28 mouse cellular contexts compared by ENCODE assay signal in genomic region chr16:4425658-4426234, GRCm38 (mm10). TPM values are rescaled to one million over a fixed set of nuclear protein-coding genes. Genes with fewer than 3 reads are reported as not detected.
DNase-seq lines count a peak whose midpoint lies in the region; ATAC-seq and TF ChIP-seq lines count a peak whose summit lies in the region.
"Had no signal": no experiment of that assay in that cellular context is flagged by ENCODE, and none has a peak within 500 bp of the region (broad histone marks: within the 10 kb centered on the region; RNA-seq: fewer than 3 reads in every experiment).

No protein-coding gene starts in this region.

- no peaks in the 10 kb centered on the region for H3K27me3 ChIP-seq in intestine, embryonic 16.5 days (replicated peaks; ENCODE audit: control insufficient read depth, insufficient read depth, low read length)
- peaks cover 14% of the 10 kb centered on the region; the same call in 1 of the 2 replicates for H3K27me3 ChIP-seq in liver, embryonic 12.5 days (replicated peaks)
- H3K27me3 ChIP-seq: embryonic facial prominence, embryonic 12.5 days; limb, embryonic 15.5 days had no signal

- TF ChIP-seq POLR2A in bone marrow macrophage, adult 2 months (IDR thresholded peaks at IDR 0.05; ENCODE audit: borderline replicate concordance, low read depth, low read length) = no peak

- H3K36me3 ChIP-seq in intestine, embryonic 16.5 days (ENCODE audit: control insufficient read depth, insufficient read depth, low read length) = no peaks in the 10 kb centered on the region
- H3K36me3 ChIP-seq in liver, embryonic 12.5 days = no peaks in the 10 kb centered on the region
- H3K36me3 ChIP-seq: embryonic facial prominence, embryonic 12.5 days; heart, embryonic 12.5 days; hindbrain, embryonic 10.5 days; limb, embryonic 10.5 days; limb, embryonic 15.5 days had no signal

- no peak overlapping the region for H3K9ac ChIP-seq in intestine, embryonic 16.5 days (ENCODE audit: low read depth, low read length)
- H3K9ac ChIP-seq in liver, embryonic 12.5 days = no peak overlapping the region
- H3K9ac ChIP-seq: embryonic facial prominence, embryonic 12.5 days; heart, embryonic 12.5 days; limb, embryonic 15.5 days; liver, embryonic 14.5 days had no signal

- peaks cover 28% of the 10 kb centered on the region for H3K4me1 ChIP-seq in bone marrow macrophage, adult 2 months (ENCODE audit: control insufficient read depth, insufficient read depth, low read length)
- H3K4me1 ChIP-seq in intestine, embryonic 16.5 days (ENCODE audit: control insufficient read depth, insufficient read depth, low read length) = peaks cover 5% of the 10 kb centered on the region
- H3K4me1 ChIP-seq in liver, embryonic 12.5 days = peaks cover 4% of the 10 kb centered on the region
- H3K4me1 ChIP-seq: limb, embryonic 15.5 days had no signal

- peak overlapping the region; percentile 27; the same call in 1 of the 2 replicates for H3K27ac ChIP-seq in bone marrow macrophage, adult 2 months (ENCODE audit: insufficient read depth, low read depth, low read length)
- H3K27ac ChIP-seq in intestine, embryonic 16.5 days (ENCODE audit: low read length) = no peak overlapping the region
- no peak overlapping the region for H3K27ac ChIP-seq in liver, embryonic 12.5 days
- H3K27ac ChIP-seq: embryonic facial prominence, embryonic 12.5 days; hindbrain, embryonic 10.5 days; limb, embryonic 10.5 days; limb, embryonic 15.5 days; liver, embryonic 14.5 days had no signal

- WGBS in intestine, embryonic 16.5 days = 36% methylated on average over 4 of the region's 4 CpGs
- 24% methylated on average over 4 of the region's 4 CpGs for WGBS in liver, embryonic 12.5 days (ENCODE audit: insufficient replicate concordance)

- ATAC-seq in intestine, embryonic 16.5 days = peak; percentile 67; the same call in 1 of the 2 replicates
- ATAC-seq in liver, embryonic 12.5 days = no peak
- ATAC-seq: CD4-positive, CD25-positive, alpha-beta regulatory T cell, adult 4 months; forebrain, embryonic 14.5 days; hindbrain, embryonic 16.5 days; midbrain, embryonic 16.5 days had no signal

- DNase-seq in kidney, adult 9 months = peak; percentile 74
- no peak for DNase-seq in kidney, postnatal 14 days
- DNase-seq in cerebellum, postnatal 14 days = no peak
- DNase-seq in right cerebral cortex, postnatal 25 days = no peak
- DNase-seq: adrenal gland, adult 8-10 months; cerebellum, adult 8-10 months; cerebellum, postnatal 36 days; embryo, embryonic 11 days; gastrocnemius, postnatal 25 days; heart, adult 18-20 months; layer of hippocampus, adult 9-11 months; lung, adult 2 months; lung, postnatal 14 days; spleen, adult 18-20 months had no signal

- no peak overlapping the region for H3K4me2 ChIP-seq in intestine, embryonic 16.5 days (ENCODE audit: low read depth, low read length)
- H3K4me2 ChIP-seq in liver, embryonic 12.5 days = no peak overlapping the region
- H3K4me2 ChIP-seq: embryonic facial prominence, embryonic 12.5 days; heart, embryonic 12.5 days; limb, embryonic 15.5 days; midbrain, embryonic 11.5 days had no signal

- no peak for TF ChIP-seq CTCF in bone marrow macrophage, adult 2 months (IDR thresholded peaks at IDR 0.05; ENCODE audit: low read depth, low read length)

- no peaks in the 10 kb centered on the region for H3K9me3 ChIP-seq in intestine, embryonic 16.5 days (ENCODE audit: control insufficient read depth, low read length)
- H3K9me3 ChIP-seq in liver, embryonic 12.5 days (replicated peaks) = no peaks in the 10 kb centered on the region
- H3K9me3 ChIP-seq: embryonic facial prominence, embryonic 12.5 days; heart, embryonic 12.5 days; hindbrain, embryonic 10.5 days; limb, embryonic 10.5 days; limb, embryonic 15.5 days had no signal

- H3K4me3 ChIP-seq in bone marrow macrophage, adult 2 months (ENCODE audit: insufficient read depth, low read length) = no peak overlapping the region
- no peak overlapping the region for H3K4me3 ChIP-seq in intestine, embryonic 16.5 days (ENCODE audit: low read length)
- no peak overlapping the region for H3K4me3 ChIP-seq in liver, embryonic 12.5 days
- H3K4me3 ChIP-seq: embryonic facial prominence, embryonic 12.5 days; heart, embryonic 12.5 days; hindbrain, embryonic 10.5 days; limb, embryonic 10.5 days; limb, embryonic 15.5 days had no signal

RNA-seq across cellular contexts. Expression of gene Adcy9, which starts 5.4 kb away (rescaled TPM):
- polyA plus RNA-seq in bone marrow macrophage, adult 2 months (2012; ENCODE audit: insufficient read depth, insufficient read length, missing spikeins) = 8.2 and 10.5 TPM in 2 replicates
- polyA plus RNA-seq in intestine, embryonic 16.5 days (2015; fragmentation: Nextera tagmentation; extraction: Ambion mirVana) = 1.2 and 1.3 TPM in 2 replicates
- 1.1 and 1.6 TPM in 2 replicates for polyA plus RNA-seq in liver, embryonic 12.5 days (2016; fragmentation: Nextera tagmentation; extraction: Ambion mirVana)
